Mouse (Mus musculus) midbrain, embryonic 14.5 days (tissue): ENCODE results near the gene Ckap5. TPM values are rescaled to one million over a fixed set of nuclear protein-coding genes. Genes with fewer than 3 reads are reported as not detected.
"Not testable (repeated sequence)": the region's sequence is repeated elsewhere in the genome, so short reads cannot be mapped to it uniquely, and the experiment has no call there.

Experiments used
- ATAC-seq: fragments of 200-750 bp; cut with Nextera tagmentation; 2 replicates; pipeline ENCODE4 v1.8.0; 2017; ENCODE audit warnings: moderate number of reproducible peaks, moderate library complexity; ENCODE audit not compliant: low FRiP score, low TSS enrichment
- DNase-seq: peaks from one replicate; pipeline ENCODE4 v3.0.0-alpha.2; 2015
- H3K27ac ChIP-seq: fragments of 300-500 bp; sonication (generic); replicated peaks from 2 replicates; pipeline ENCODE4 v1.5.1; 2014; ENCODE audit warnings: mild to moderate bottlenecking, low read depth, low read length, moderate library complexity
- H3K27me3 ChIP-seq: fragments of 300-500 bp; sonication (generic); 2 replicates; pipeline ENCODE4 v1.6.1; 2014; ENCODE audit warnings: low read length, control low read depth, mixed read lengths; ENCODE audit not compliant: control insufficient read depth, insufficient read depth
- H3K36me3 ChIP-seq: fragments of 300-500 bp; sonication (generic); 2 replicates; pipeline ENCODE4 v1.6.1; 2014; ENCODE audit warnings: low read length, control low read depth; ENCODE audit not compliant: control insufficient read depth, insufficient read depth
- H3K4me1 ChIP-seq: fragments of 300-500 bp; sonication (generic); 2 replicates; pipeline ENCODE4 v1.6.1; 2014; ENCODE audit warnings: mild to moderate bottlenecking, antibody characterized with exemption, low read length, control low read depth; ENCODE audit not compliant: control insufficient read depth, insufficient read depth
- H3K4me2 ChIP-seq: fragments of 300-500 bp; sonication (generic); 2 replicates; pipeline ENCODE4 v1.6.1; 2014; ENCODE audit warnings: mild to moderate bottlenecking, low read length, moderate library complexity
- H3K4me3 ChIP-seq: fragments of 300-500 bp; sonication (generic); replicated peaks from 2 replicates; pipeline ENCODE4 v1.5.1; 2014; ENCODE audit warnings: low read depth, low read length
- H3K9ac ChIP-seq: fragments of 300-500 bp; sonication (generic); replicated peaks from 2 replicates; pipeline ENCODE4 v1.6.1; 2014; ENCODE audit warnings: mild to moderate bottlenecking, low read length, moderate library complexity
- H3K9me3 ChIP-seq: fragments of 300-500 bp; sonication (generic); 2 replicates; pipeline ENCODE4 v1.6.1; 2016; ENCODE audit warnings: low read length, control low read depth, mixed read lengths; ENCODE audit not compliant: control insufficient read depth
- WGBS: fragments of 180-500 bp; shearing (Covaris S2); extraction: QIAGEN DNeasy Blood & Tissue Kit; methylation state at CpG from one replicate; pipeline ENCODE4 v1.1.7; 2014; 5-methylcytosine and 5-hydroxymethylcytosine counted together
- polyA plus RNA-seq: library from polyadenylated mRNA; unstranded; fragments of >200 nt; fragmentation: Nextera tagmentation; extraction: Ambion mirVana; gene quantifications from 2 replicates; pipeline ENCODE4 v1.2.1, GENCODE M21; 2014

Ckap5 gene
- polyA plus RNA-seq, 1 experiment from 2014 or later, result 152 TPM

DNA sequence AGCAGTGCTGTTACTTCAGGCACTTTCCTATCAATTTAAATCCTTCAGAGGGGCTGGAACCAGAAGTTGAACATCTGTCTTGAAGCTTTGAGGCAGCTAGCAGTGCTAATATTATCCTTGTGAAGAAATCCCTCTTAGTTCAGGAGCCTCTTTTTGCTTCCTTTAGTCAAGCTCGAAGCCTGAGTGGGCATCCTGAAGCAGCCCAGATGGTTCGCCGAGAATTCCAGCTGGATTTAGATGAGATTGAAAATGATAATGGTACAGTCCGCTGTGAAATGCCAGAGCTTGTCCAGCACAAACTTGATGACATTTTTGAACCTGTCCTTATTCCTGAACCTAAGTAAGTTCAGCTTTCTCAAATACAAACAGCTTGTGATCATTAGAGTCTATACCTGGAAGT, 73.9 kb downstream of the Ckap5 start:
- ATAC-seq, result no peak

DNA sequence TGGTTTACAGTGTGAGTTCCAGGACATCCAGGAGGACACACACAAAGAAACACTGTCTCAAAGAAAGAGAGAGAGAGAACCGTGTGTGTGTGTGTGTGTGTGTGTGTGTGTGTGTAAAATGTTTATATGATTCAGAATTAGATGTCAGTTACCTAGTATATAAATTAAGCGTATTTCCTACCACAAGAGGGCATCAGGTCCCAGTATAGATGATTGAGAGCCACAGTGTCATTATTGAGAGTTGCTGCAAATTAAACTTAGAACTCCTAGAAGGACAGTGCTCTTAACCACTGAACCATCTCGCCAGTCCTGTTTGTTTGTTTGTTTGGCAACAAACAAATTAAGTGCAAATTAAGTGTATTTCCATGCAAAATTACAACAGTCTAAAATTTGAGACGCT, 75.8 kb downstream of the Ckap5 start:
- Histone ChIP-seq H3K27me3 (no peaks in the 10 kb centered on the region), H3K4me3 (no peak overlapping the region), H3K9ac (no peak overlapping the region), H3K4me2 (no peak overlapping the region), H3K27ac (no peak overlapping the region), H3K36me3 (peaks cover 86% of the 10 kb centered on the region), H3K9me3 (no peaks in the 10 kb centered on the region), H3K4me1 (no peaks in the 10 kb centered on the region)
- ATAC-seq (no peak), DNase-seq (peak; percentile 12)
- 95% methylated on average over 4 of the region's 4 CpGs for WGBS

More for the DNA sequence above, 73.9 kb downstream of the Ckap5 start:
- Histone ChIP-seq H3K9ac (no peak overlapping the region), H3K27me3 (no peaks in the 10 kb centered on the region), H3K36me3 (peaks cover 86% of the 10 kb centered on the region), H3K4me3 (no peak overlapping the region), H3K9me3 (no peaks in the 10 kb centered on the region), H3K4me2 (no peak overlapping the region), H3K27ac (no peak overlapping the region), H3K4me1 (no peaks in the 10 kb centered on the region)
- WGBS, result 97% methylated on average over 4 of the region's 4 CpGs
- DNase-seq, result no peak

GRCm38 (mm10) chr2:91609370-91609769, 82.8 kb downstream of the Ckap5 start:
- not testable (repeated sequence) for H3K27ac ChIP-seq, H3K9me3 ChIP-seq, H3K4me3 ChIP-seq, H3K4me2 ChIP-seq, H3K4me1 ChIP-seq, H3K9ac ChIP-seq, H3K27me3 ChIP-seq, DNase-seq, ATAC-seq
- peaks cover 64% of the 10 kb centered on the region for H3K36me3 ChIP-seq

GRCm38 (mm10) chr2:91622356-91622755, 95.8 kb downstream of the Ckap5 start:
- no peak overlapping the region for H3K4me2 ChIP-seq
- H3K27ac ChIP-seq, result no peak overlapping the region
- no peaks in the 10 kb centered on the region for H3K9me3 ChIP-seq
- no peaks in the 10 kb centered on the region for H3K27me3 ChIP-seq
- 92% methylated on average over 5 of the region's 5 CpGs for WGBS
- H3K4me1 ChIP-seq, result no peaks in the 10 kb centered on the region
- H3K4me3 ChIP-seq, result no peak overlapping the region
- no peak for DNase-seq
- no peak overlapping the region for H3K9ac ChIP-seq
- ATAC-seq, result no peak
- peaks cover 61% of the 10 kb centered on the region for H3K36me3 ChIP-seq

- not testable (repeated sequence) for ATAC-seq, H3K4me2 ChIP-seq, H3K27ac ChIP-seq, DNase-seq, H3K4me3 ChIP-seq, H3K4me1 ChIP-seq, H3K9me3 ChIP-seq, H3K9ac ChIP-seq, H3K27me3 ChIP-seq
- WGBS, result 94% methylated on average over 7 of the region's 7 CpGs
- peaks cover 51% of the 10 kb centered on the region for H3K36me3 ChIP-seq
These were observed 96.8 kb downstream of the Ckap5 start for GRCm38 (mm10) chr2:91623366-91623765.

DNA sequence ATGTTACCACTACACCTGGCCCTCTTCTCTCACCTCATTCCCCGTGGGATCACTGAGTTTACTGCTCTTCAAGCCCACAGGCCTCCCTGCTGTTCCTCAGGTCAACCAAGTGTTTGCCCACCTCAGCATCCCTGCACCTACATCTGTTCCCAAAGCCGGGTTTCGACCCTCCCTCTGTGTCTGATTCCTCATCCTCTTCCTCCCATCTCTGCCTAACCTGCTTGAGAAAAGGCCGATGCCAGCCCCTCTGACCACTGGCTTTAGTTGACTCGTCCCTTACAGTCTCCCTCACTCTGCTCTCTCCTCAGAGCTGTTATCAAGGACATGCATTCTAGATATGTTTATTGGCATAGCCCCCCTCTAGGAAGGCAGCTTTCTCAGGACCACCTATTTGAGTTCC, 100.9 kb downstream of the Ckap5 start:
- no peak overlapping the region for H3K27ac ChIP-seq
- H3K36me3 ChIP-seq, result peaks cover 17% of the 10 kb centered on the region
- ATAC-seq, result no peak
- H3K9ac ChIP-seq, result no peak overlapping the region
- no peak for DNase-seq
- H3K4me1 ChIP-seq, result no peaks in the 10 kb centered on the region
- no peak overlapping the region for H3K4me2 ChIP-seq
- no peak overlapping the region for H3K4me3 ChIP-seq
- H3K27me3 ChIP-seq, result no peaks in the 10 kb centered on the region
- WGBS, result 81% methylated on average over 5 of the region's 5 CpGs
- no peaks in the 10 kb centered on the region for H3K9me3 ChIP-seq

- no peaks in the 10 kb centered on the region for H3K4me1 ChIP-seq
- no peaks in the 10 kb centered on the region for H3K9me3 ChIP-seq
- no peak overlapping the region for H3K27ac ChIP-seq
- no peak overlapping the region for H3K4me2 ChIP-seq
- no peak overlapping the region for H3K4me3 ChIP-seq
- ATAC-seq, result no peak
- no peaks in the 10 kb centered on the region for H3K27me3 ChIP-seq
- DNase-seq, result no peak
- WGBS, result 91% methylated on average over 8 of the region's 8 CpGs
- H3K9ac ChIP-seq, result no peak overlapping the region
- peaks cover 10% of the 10 kb centered on the region for H3K36me3 ChIP-seq
These were observed 101.6 kb downstream of the Ckap5 start for GRCm38 (mm10) chr2:91628171-91628570.

DNA sequence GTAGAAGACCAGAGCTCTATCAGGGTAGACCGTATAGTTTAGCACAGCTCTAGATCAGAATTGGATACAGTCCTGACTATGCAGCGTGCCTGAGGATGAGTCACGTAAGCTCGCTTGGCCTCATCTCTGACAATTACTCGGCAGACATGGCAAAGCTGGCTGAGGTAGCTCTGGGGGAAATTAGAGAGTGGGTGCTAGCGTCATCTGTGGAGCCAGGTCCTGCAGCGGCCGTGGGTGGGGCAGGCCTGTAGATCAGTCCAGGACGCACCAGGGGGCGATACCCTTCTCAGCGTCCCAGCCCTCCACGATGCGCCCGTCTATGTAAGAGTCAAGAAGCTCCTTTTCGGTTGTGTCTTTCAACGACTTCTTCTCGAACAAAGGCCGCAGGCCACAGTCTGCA, 103.1 kb downstream of the Ckap5 start:
- WGBS, result 88% methylated on average over 18 of the region's 18 CpGs
- H3K9ac ChIP-seq, result no peak overlapping the region
- no peak overlapping the region for H3K27ac ChIP-seq
- no peaks in the 10 kb centered on the region for H3K9me3 ChIP-seq
- ATAC-seq (no peak), DNase-seq (no peak)
- H3K27me3 ChIP-seq, result no peaks in the 10 kb centered on the region
- no peak overlapping the region for H3K4me3 ChIP-seq
- no peaks in the 10 kb centered on the region for H3K4me1 ChIP-seq
- H3K4me2 ChIP-seq, result no peak overlapping the region
- H3K36me3 ChIP-seq, result no peaks in the 10 kb centered on the region

DNA sequence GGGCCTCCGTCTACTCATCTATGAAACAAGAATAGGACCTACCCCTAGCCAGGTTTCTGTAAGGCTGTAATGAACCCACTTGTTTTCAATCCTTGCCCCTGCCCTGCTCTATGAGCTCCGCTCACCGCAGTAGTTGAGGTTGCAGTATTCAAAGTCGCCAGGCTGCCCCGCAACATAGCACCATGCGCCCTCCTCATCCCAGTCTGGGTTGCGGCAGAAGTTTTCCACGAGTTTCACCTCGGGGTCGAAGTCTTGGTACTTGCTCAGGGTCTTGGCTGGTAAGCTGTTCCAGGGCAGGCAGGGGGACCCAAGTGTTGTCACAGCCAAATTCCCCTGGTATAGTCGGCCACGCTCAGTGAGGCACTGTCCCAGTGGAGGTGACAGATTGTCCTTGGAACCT, 103.8 kb downstream of the Ckap5 start:
- H3K9me3 ChIP-seq, result no peaks in the 10 kb centered on the region
- DNase-seq, result no peak
- ATAC-seq, result no peak
- H3K36me3 ChIP-seq, result no peaks in the 10 kb centered on the region
- no peak overlapping the region for H3K27ac ChIP-seq
- H3K27me3 ChIP-seq, result no peaks in the 10 kb centered on the region
- H3K4me3 ChIP-seq, result no peak overlapping the region
- no peak overlapping the region for H3K9ac ChIP-seq
- no peaks in the 10 kb centered on the region for H3K4me1 ChIP-seq
- WGBS, result 93% methylated on average over 12 of the region's 12 CpGs
- no peak overlapping the region for H3K4me2 ChIP-seq
